In the genomic region with DNA sequence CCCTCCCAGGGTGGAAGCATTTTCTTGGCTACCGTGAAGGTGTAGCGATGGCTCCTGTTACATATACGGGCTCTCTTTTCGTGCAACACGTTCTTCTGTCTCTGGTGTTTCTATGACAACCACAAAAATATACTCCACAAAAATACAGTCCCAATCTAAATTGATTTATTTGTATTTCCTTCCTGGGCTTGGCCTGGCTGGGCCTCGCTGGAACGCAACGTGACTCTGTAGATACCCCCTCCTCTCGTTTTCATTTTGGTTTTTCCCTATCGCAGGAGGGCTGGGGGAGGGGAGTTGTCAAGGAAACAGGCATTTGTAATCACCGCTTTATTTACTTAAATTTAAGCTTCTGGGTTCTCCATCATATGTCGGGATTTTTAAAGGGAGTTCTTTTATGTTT, we compare ENCODE assay signal across 8 mouse cellular contexts. TPM values are rescaled to one million over a fixed set of nuclear protein-coding genes. Genes with fewer than 3 reads are reported as not detected.
A peak's percentile ranks its signal among the peaks of the same experiment; 100 is the strongest.
DNase-seq lines count a peak whose midpoint lies in the region; ATAC-seq lines count a peak whose summit lies in the region.

No protein-coding gene starts in this region.

- no peaks in the 10 kb centered on the region for H3K9me3 ChIP-seq in heart, embryonic 11.5 days (replicated peaks; ENCODE audit: control insufficient read depth, low read length)
- no peaks in the 10 kb centered on the region for H3K9me3 ChIP-seq in kidney, embryonic 15.5 days (replicated peaks)
- H3K9me3 ChIP-seq in liver, embryonic 12.5 days (replicated peaks): no peaks in the 10 kb centered on the region; the same call in 1 of the 2 replicates
- no peaks in the 10 kb centered on the region for H3K9me3 ChIP-seq in neural tube, embryonic 13.5 days

- H3K27ac ChIP-seq in heart, embryonic 11.5 days (ENCODE audit: low read depth, low read length): peak overlapping the region; percentile 89
- H3K27ac ChIP-seq in kidney, embryonic 15.5 days: peak overlapping the region; percentile 95
- peak overlapping the region; percentile 96 for H3K27ac ChIP-seq in liver, embryonic 12.5 days
- H3K27ac ChIP-seq in neural tube, embryonic 13.5 days (replicated peaks): peak overlapping the region; percentile 91

- peaks cover 2% of the 10 kb centered on the region; the same call in 1 of the 2 replicates for H3K36me3 ChIP-seq in heart, embryonic 11.5 days (ENCODE audit: control insufficient read depth, insufficient read depth, low read length)
- peaks cover 10% of the 10 kb centered on the region for H3K36me3 ChIP-seq in kidney, embryonic 15.5 days
- peaks cover 12% of the 10 kb centered on the region for H3K36me3 ChIP-seq in liver, embryonic 12.5 days
- peaks cover 12% of the 10 kb centered on the region for H3K36me3 ChIP-seq in neural tube, embryonic 13.5 days

- no peaks in the 10 kb centered on the region for H3K27me3 ChIP-seq in heart, embryonic 11.5 days (ENCODE audit: control insufficient read depth, insufficient read depth, low read length)
- H3K27me3 ChIP-seq in kidney, embryonic 15.5 days: no peaks in the 10 kb centered on the region
- H3K27me3 ChIP-seq in liver, embryonic 12.5 days (replicated peaks): no peaks in the 10 kb centered on the region
- H3K27me3 ChIP-seq in neural tube, embryonic 13.5 days: no peaks in the 10 kb centered on the region

- H3K4me3 ChIP-seq in heart, embryonic 11.5 days (ENCODE audit: low read depth, low read length): peak overlapping the region; percentile 68
- peak overlapping the region; percentile 70 for H3K4me3 ChIP-seq in kidney, embryonic 15.5 days (replicated peaks)
- peak overlapping the region; percentile 83 for H3K4me3 ChIP-seq in liver, embryonic 12.5 days
- peak overlapping the region; percentile 66 for H3K4me3 ChIP-seq in neural tube, embryonic 13.5 days

- WGBS in heart, embryonic 11.5 days (ENCODE audit: insufficient replicate concordance): 2% methylated on average over 12 of the region's 12 CpGs
- 0% methylated on average over 12 of the region's 12 CpGs for WGBS in kidney, embryonic 15.5 days
- WGBS in liver, embryonic 12.5 days (ENCODE audit: insufficient replicate concordance): under 1% methylated on average over 12 of the region's 12 CpGs
- WGBS in neural tube, embryonic 13.5 days: 0% methylated on average over 12 of the region's 12 CpGs

- H3K4me1 ChIP-seq in heart, embryonic 11.5 days (ENCODE audit: control insufficient read depth, insufficient read depth, low read length): peaks cover 11% of the 10 kb centered on the region
- peaks cover 25% of the 10 kb centered on the region for H3K4me1 ChIP-seq in kidney, embryonic 15.5 days
- peaks cover 58% of the 10 kb centered on the region for H3K4me1 ChIP-seq in liver, embryonic 12.5 days
- H3K4me1 ChIP-seq in neural tube, embryonic 13.5 days (replicated peaks): peaks cover 29% of the 10 kb centered on the region

- peak overlapping the region; percentile 74 for H3K9ac ChIP-seq in heart, embryonic 11.5 days (ENCODE audit: low read depth, low read length)
- peak overlapping the region; percentile 59 for H3K9ac ChIP-seq in kidney, embryonic 15.5 days
- peak overlapping the region; percentile 89 for H3K9ac ChIP-seq in liver, embryonic 12.5 days
- peak overlapping the region; percentile 82 for H3K9ac ChIP-seq in neural tube, embryonic 13.5 days

- ATAC-seq in common myeloid progenitor, adult 5-6 weeks (replicated peaks; ENCODE audit: low read depth, poor library complexity, severe bottlenecking): peak; percentile 12
- 0 out of 2 replicates have a peak, but pooled peaks have one; percentile 28 for ATAC-seq in heart, embryonic 11.5 days (replicated peaks; ENCODE audit: insufficient number of reproducible peaks, low FRiP score, low TSS enrichment)
- peak; percentile 43 for ATAC-seq in kidney, embryonic 15.5 days (replicated peaks; ENCODE audit: low FRiP score)
- peak; percentile 18; the same call in 1 of the 2 replicates for ATAC-seq in liver, embryonic 12.5 days
- peak; percentile 69 for ATAC-seq in neural tube, embryonic 13.5 days (ENCODE audit: low read depth)
- no peak for ATAC-seq in monocyte, adult 5-6 weeks (replicated peaks; ENCODE audit: insufficient number of reproducible peaks, low FRiP score, low TSS enrichment, poor library complexity, severe bottlenecking)

- peak overlapping the region; percentile 87 for H3K4me2 ChIP-seq in heart, embryonic 11.5 days
- peak overlapping the region; percentile 93 for H3K4me2 ChIP-seq in kidney, embryonic 15.5 days
- H3K4me2 ChIP-seq in liver, embryonic 12.5 days: peak overlapping the region; percentile 95
- H3K4me2 ChIP-seq in neural tube, embryonic 13.5 days: peak overlapping the region; percentile 82

- DNase-seq in urinary bladder, postnatal 14 days (ENCODE audit: low spot score): peak; percentile 17
- DNase-seq in urinary bladder, adult 2 months (ENCODE audit: low spot score): no peak

RNA-seq across cellular contexts. Expression of a gene that starts 1.2 kb away (rescaled TPM):
- polyA plus RNA-seq in urinary bladder, adult 2 months (2012; rRNA removed): 11.0 and 16.5 TPM in 2 replicates
- 7.0 and 11.6 TPM in 2 replicates for total RNA-seq in common myeloid progenitor, adult 5-6 weeks (2017)
- polyA plus RNA-seq in heart, embryonic 11.5 days (2014; fragmentation: Nextera tagmentation; extraction: Ambion mirVana): 17.8 and 21.0 TPM in 2 replicates
- polyA plus RNA-seq in kidney, embryonic 15.5 days (2015; fragmentation: Nextera tagmentation; extraction: Ambion mirVana): 35.3 and 37.2 TPM in 2 replicates
- 31.6 and 35.2 TPM in 2 replicates for polyA plus RNA-seq in liver, embryonic 12.5 days (2016; fragmentation: Nextera tagmentation; extraction: Ambion mirVana)
- polyA plus RNA-seq in neural tube, embryonic 13.5 days (2015; fragmentation: Nextera tagmentation; extraction: Ambion mirVana): 41.8 and 49.4 TPM in 2 replicates
- 110 to 154 TPM (median 150 TPM) in 3 replicates for total RNA-seq in monocyte, adult 5-6 weeks (2017)
